Comparison of ENCODE assay signal across 7 mouse cellular contexts in genomic region chr7:118902944-118903343, GRCm38 (mm10). TPM values are rescaled to one million over a fixed set of nuclear protein-coding genes. Genes with fewer than 3 reads are reported as not detected.
DNase-seq lines count a peak whose midpoint lies in the region; ATAC-seq lines count a peak whose summit lies in the region.

No protein-coding gene starts in this region.

- H3K27ac ChIP-seq in limb, embryonic 11.5 days (replicated peaks; ENCODE audit: low read depth, low read length), result no peak overlapping the region
- no peak overlapping the region for H3K27ac ChIP-seq in limb, embryonic 10.5 days
- H3K27ac ChIP-seq in forebrain, embryonic 14.5 days (ENCODE audit: low read depth, low read length), result no peak overlapping the region
- H3K27ac ChIP-seq in hindbrain, embryonic 13.5 days, result no peak overlapping the region
- peak overlapping the region; percentile 45 for H3K27ac ChIP-seq in lung, embryonic 16.5 days (ENCODE audit: low read length)

- 0 out of 2 replicates have a peak, but pooled peaks cover 3% of the 10 kb centered on the region for H3K4me1 ChIP-seq in limb, embryonic 11.5 days (ENCODE audit: control insufficient read depth, insufficient read depth, low read length)
- H3K4me1 ChIP-seq in limb, embryonic 10.5 days, result no peaks in the 10 kb centered on the region
- H3K4me1 ChIP-seq in forebrain, embryonic 14.5 days (ENCODE audit: control insufficient read depth, insufficient read depth, low read length), result no peaks in the 10 kb centered on the region
- peaks cover 21% of the 10 kb centered on the region for H3K4me1 ChIP-seq in hindbrain, embryonic 13.5 days (replicated peaks)
- peaks cover 12% of the 10 kb centered on the region for H3K4me1 ChIP-seq in lung, embryonic 16.5 days (replicated peaks; ENCODE audit: control insufficient read depth, insufficient read depth, low read length)

- H3K4me3 ChIP-seq in limb, embryonic 11.5 days (ENCODE audit: low read depth, low read length), result no peak overlapping the region
- no peak overlapping the region for H3K4me3 ChIP-seq in limb, embryonic 10.5 days
- H3K4me3 ChIP-seq in forebrain, embryonic 14.5 days (ENCODE audit: low read depth, low read length), result no peak overlapping the region
- H3K4me3 ChIP-seq in hindbrain, embryonic 13.5 days, result no peak overlapping the region
- peak overlapping the region; percentile 13; the same call in 1 of the 2 replicates for H3K4me3 ChIP-seq in lung, embryonic 16.5 days (ENCODE audit: low read length)

- WGBS in limb, embryonic 11.5 days, result 58% methylated on average over 13 of the region's 13 CpGs
- 80% methylated on average over 13 of the region's 13 CpGs for WGBS in limb, embryonic 10.5 days
- WGBS in forebrain, embryonic 14.5 days, result 23% methylated on average over 13 of the region's 13 CpGs
- 61% methylated on average over 13 of the region's 13 CpGs for WGBS in hindbrain, embryonic 13.5 days
- WGBS in lung, embryonic 16.5 days, result 7% methylated on average over 13 of the region's 13 CpGs

- no peak overlapping the region for H3K4me2 ChIP-seq in limb, embryonic 11.5 days (ENCODE audit: low read depth, severe bottlenecking)
- H3K4me2 ChIP-seq in forebrain, embryonic 14.5 days (ENCODE audit: low read length), result peak overlapping the region; percentile 16
- peak overlapping the region; percentile 23; the same call in 1 of the 2 replicates for H3K4me2 ChIP-seq in hindbrain, embryonic 13.5 days
- H3K4me2 ChIP-seq in lung, embryonic 16.5 days (ENCODE audit: low read depth, low read length), result peak overlapping the region; percentile 43

- 0 out of 2 replicates have a peak, but pooled peaks have one; percentile 31 for ATAC-seq in limb, embryonic 11.5 days (ENCODE audit: insufficient number of reproducible peaks, low FRiP score, low TSS enrichment, low read depth)
- peak; percentile 76 for ATAC-seq in forebrain, embryonic 14.5 days
- 0 out of 2 replicates have a peak, but pooled peaks have one; percentile 39 for ATAC-seq in hindbrain, embryonic 13.5 days (ENCODE audit: low FRiP score)
- ATAC-seq in lung, embryonic 16.5 days (ENCODE audit: low read depth), result peak; percentile 94

- H3K9me3 ChIP-seq in limb, embryonic 11.5 days (ENCODE audit: control insufficient read depth, low read length), result no peaks in the 10 kb centered on the region
- no peaks in the 10 kb centered on the region for H3K9me3 ChIP-seq in limb, embryonic 10.5 days (replicated peaks)
- no peaks in the 10 kb centered on the region for H3K9me3 ChIP-seq in forebrain, embryonic 14.5 days (replicated peaks; ENCODE audit: control insufficient read depth, low read length)
- no peaks in the 10 kb centered on the region for H3K9me3 ChIP-seq in hindbrain, embryonic 13.5 days
- H3K9me3 ChIP-seq in lung, embryonic 16.5 days (ENCODE audit: control insufficient read depth, low read length), result no peaks in the 10 kb centered on the region

- no peaks in the 10 kb centered on the region for H3K27me3 ChIP-seq in limb, embryonic 11.5 days (ENCODE audit: control insufficient read depth, insufficient read depth, low read length)
- H3K27me3 ChIP-seq in limb, embryonic 10.5 days (ENCODE audit: low read depth, poor library complexity, severe bottlenecking), result no peaks in the 10 kb centered on the region
- no peaks in the 10 kb centered on the region for H3K27me3 ChIP-seq in forebrain, embryonic 14.5 days (replicated peaks; ENCODE audit: control insufficient read depth, insufficient read depth, low read length)
- no peaks in the 10 kb centered on the region for H3K27me3 ChIP-seq in hindbrain, embryonic 13.5 days
- H3K27me3 ChIP-seq in lung, embryonic 16.5 days (ENCODE audit: control insufficient read depth, insufficient read depth, low read depth, low read length), result no peaks in the 10 kb centered on the region

- H3K9ac ChIP-seq in limb, embryonic 11.5 days (ENCODE audit: low read length), result no peak overlapping the region
- H3K9ac ChIP-seq in forebrain, embryonic 14.5 days (ENCODE audit: low read length), result no peak overlapping the region
- H3K9ac ChIP-seq in hindbrain, embryonic 13.5 days, result no peak overlapping the region
- no peak overlapping the region for H3K9ac ChIP-seq in lung, embryonic 16.5 days (ENCODE audit: low read length)

- peak; percentile 31 for DNase-seq in limb, embryonic 11.5 days (ENCODE audit: low spot score)
- DNase-seq in limb, embryonic 10.5 days (ENCODE audit: low spot score), result no peak
- DNase-seq in forebrain, embryonic 14.5 days (ENCODE audit: low spot score), result peak; percentile 90
- DNase-seq in urinary bladder, postnatal 36 days (ENCODE audit: low spot score in 2 of 2), result peak; percentile 45 to 57
- DNase-seq in layer of hippocampus, postnatal 36 days, result no peak

- no peaks in the 10 kb centered on the region for H3K36me3 ChIP-seq in limb, embryonic 11.5 days (ENCODE audit: control insufficient read depth, insufficient read depth, low read length)
- H3K36me3 ChIP-seq in limb, embryonic 10.5 days, result no peaks in the 10 kb centered on the region
- H3K36me3 ChIP-seq in forebrain, embryonic 14.5 days (ENCODE audit: control insufficient read depth, insufficient read depth, low read length), result no peaks in the 10 kb centered on the region
- H3K36me3 ChIP-seq in hindbrain, embryonic 13.5 days, result no peaks in the 10 kb centered on the region
- no peaks in the 10 kb centered on the region for H3K36me3 ChIP-seq in lung, embryonic 16.5 days (ENCODE audit: control insufficient read depth, insufficient read depth, low read length)

RNA-seq across cellular contexts. Expression of gene Knop1, which starts 46.9 kb away (rescaled TPM):
- polyA plus RNA-seq in limb, embryonic 11.5 days (2014; fragmentation: Nextera tagmentation; extraction: Ambion mirVana), result 136 and 147 TPM in 2 replicates
- 124 and 141 TPM in 2 replicates for polyA plus RNA-seq in limb, embryonic 10.5 days (2016; fragmentation: Nextera tagmentation; extraction: Ambion mirVana)
- 75.6 and 77.9 TPM in 2 replicates for polyA plus RNA-seq in forebrain, embryonic 14.5 days (2014; fragmentation: Nextera tagmentation; extraction: Ambion mirVana)
- 102 TPM in 2 replicates for polyA plus RNA-seq in hindbrain, embryonic 13.5 days (2015; fragmentation: Nextera tagmentation; extraction: Ambion mirVana)
- polyA plus RNA-seq in lung, embryonic 16.5 days (2015; fragmentation: Nextera tagmentation; extraction: Ambion mirVana), result 72.0 and 84.7 TPM in 2 replicates
- 10 to 100 TPM; 28.8 to 29.4 TPM for total RNA-seq in layer of hippocampus, postnatal 36 days (2021)

RNA-seq across cellular contexts. Expression of gene Iqck, which starts 47.4 kb away (rescaled TPM):
- polyA plus RNA-seq in limb, embryonic 11.5 days (2014; fragmentation: Nextera tagmentation; extraction: Ambion mirVana), result 2.2 TPM in 2 replicates
- 1.5 and 1.8 TPM in 2 replicates for polyA plus RNA-seq in limb, embryonic 10.5 days (2016; fragmentation: Nextera tagmentation; extraction: Ambion mirVana)
- 3.3 and 3.4 TPM in 2 replicates for polyA plus RNA-seq in forebrain, embryonic 14.5 days (2014; fragmentation: Nextera tagmentation; extraction: Ambion mirVana)
- polyA plus RNA-seq in hindbrain, embryonic 13.5 days (2015; fragmentation: Nextera tagmentation; extraction: Ambion mirVana), result 3.7 and 4.4 TPM in 2 replicates
- polyA plus RNA-seq in lung, embryonic 16.5 days (2015; fragmentation: Nextera tagmentation; extraction: Ambion mirVana), result 3.7 and 4.6 TPM in 2 replicates
- total RNA-seq in layer of hippocampus, postnatal 36 days (2021), result 1 to 10 TPM; 4.3 to 4.5 TPM

Comparison
In these comparisons a context has a peak if more than half of its experiments do, and no peak if none do; other contexts are left out.
1. DNase-seq: peak in limb, embryonic 11.5 days (single experiment), forebrain, embryonic 14.5 days (single experiment) and urinary bladder, postnatal 36 days (2 of 2); none in limb, embryonic 10.5 days (single experiment) and layer of hippocampus, postnatal 36 days (0 of 2).
2. ATAC-seq: peak in every context shown above with its lines; median percentile 94 in lung, embryonic 16.5 days; 76 in forebrain, embryonic 14.5 days; 39 in hindbrain, embryonic 13.5 days; 31 in limb, embryonic 11.5 days.